Mouse (Mus musculus): ENCODE results near the gene Kti12. TPM values are rescaled to one million over a fixed set of nuclear protein-coding genes. Genes with fewer than 3 reads are reported as not detected.

Kti12 gene
- polyA plus RNA-seq (2015; fragmentation: Nextera tagmentation; extraction: Ambion mirVana), result 49.7 and 53.3 TPM in 2 replicates

DNA sequence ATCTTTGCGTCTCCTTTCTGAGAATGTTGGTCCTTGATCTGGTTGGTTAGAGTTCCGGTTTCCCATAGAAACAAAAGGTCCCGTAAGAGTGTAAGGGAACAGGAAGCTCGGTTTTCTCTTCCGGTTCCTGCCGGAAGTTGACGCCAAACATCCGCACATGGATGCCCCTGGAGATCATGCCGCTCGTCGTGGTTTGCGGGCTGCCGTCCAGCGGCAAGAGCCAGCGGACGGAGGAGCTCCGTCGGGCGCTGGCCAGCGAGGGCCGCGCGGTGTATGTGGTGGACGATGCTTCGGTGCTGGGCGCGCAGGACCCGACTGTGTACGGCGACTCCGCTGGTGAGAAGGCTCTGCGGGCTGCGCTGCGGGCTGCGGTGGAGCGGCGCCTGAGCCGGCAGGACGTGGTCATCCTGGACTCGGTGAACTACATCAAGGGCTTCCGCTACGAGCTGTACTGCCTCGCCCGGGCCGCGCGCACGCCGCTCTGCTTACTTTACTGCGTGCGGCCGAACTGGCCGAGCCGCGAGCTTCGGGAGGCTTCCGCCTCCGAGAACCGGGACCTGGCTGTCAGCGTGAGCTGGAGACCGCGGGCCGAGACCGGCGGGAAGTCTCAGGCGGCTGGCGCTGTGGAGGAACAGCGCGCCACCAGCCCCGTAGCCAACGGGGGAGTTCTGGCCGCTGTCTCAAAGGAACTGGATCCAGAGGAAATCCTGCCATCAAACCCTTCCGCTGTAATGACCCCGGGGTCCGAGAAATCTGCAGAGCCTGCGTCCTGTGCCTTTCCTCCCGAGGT lies at the start of gene Kti12:
TSS of gene Kti12 (plus strand) at position 71 of the 790 bp plus-strand sequence.
- Histone ChIP-seq H3K4me1 (peaks cover 18% of the 10 kb centered on the region), H3K4me2 (peak within 1 kb of the TSS; percentile 94), H3K9me3 (no peaks in the 10 kb centered on the region), H3K4me3 (peak within 1 kb of the TSS; percentile 95), H3K36me3 (peaks cover 12% of the 10 kb centered on the region), H3K27me3 (no peaks in the 10 kb centered on the region), H3K27ac (peak within 1 kb of the TSS; percentile 82), H3K9ac (peak within 1 kb of the TSS; percentile 91)
- under 1% methylated on average over 77 of the region's 77 CpGs for WGBS
- peak; percentile 68 for ATAC-seq (ENCODE audit: insufficient number of reproducible peaks, insufficient read depth, low FRiP score, low TSS enrichment, low read depth)

DNA sequence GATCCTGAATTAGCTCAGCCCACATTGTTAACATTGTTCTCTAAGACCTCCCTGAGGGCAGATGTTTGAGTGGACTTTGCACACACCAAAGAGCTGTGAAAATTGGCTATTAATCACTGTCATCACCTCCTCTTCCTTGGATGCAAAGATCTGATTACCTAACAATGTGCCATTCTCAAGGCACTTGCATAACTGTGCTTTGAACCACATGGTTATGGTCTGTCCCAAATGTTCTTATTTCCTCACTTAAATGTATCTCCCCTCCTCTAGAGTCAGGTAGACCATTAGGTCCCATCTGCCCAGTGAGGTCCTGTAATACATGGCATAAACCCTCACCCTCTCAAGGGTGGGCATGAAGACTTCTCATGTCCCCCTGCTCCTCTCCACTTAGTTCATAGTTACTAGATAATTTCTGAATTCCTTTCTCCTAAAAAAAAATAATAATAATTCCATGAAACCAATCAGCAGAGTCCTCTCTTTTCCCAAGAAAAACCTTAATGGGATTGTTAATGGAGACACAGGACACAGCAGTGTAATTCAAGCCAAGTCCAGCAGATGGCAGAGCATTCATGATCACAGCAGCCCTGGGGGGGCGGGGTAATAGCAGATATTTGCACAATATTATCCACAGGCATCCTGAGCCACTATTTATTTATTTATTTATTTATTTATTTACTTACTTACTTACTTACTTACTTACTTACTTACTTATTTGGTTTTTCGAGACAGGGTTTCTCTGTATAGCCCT lies 49.3 kb upstream of the Kti12 start:
- no peaks in the 10 kb centered on the region for H3K9me3 ChIP-seq
- H3K9ac ChIP-seq, result no peak overlapping the region
- H3K27ac ChIP-seq, result no peak overlapping the region
- WGBS, result 50% methylated on average over 2 of the region's 2 CpGs
- no peak for ATAC-seq (ENCODE audit: insufficient number of reproducible peaks, insufficient read depth, low FRiP score, low TSS enrichment, low read depth)
- no peaks in the 10 kb centered on the region for H3K4me1 ChIP-seq
- H3K4me3 ChIP-seq, result no peak overlapping the region
- no peaks in the 10 kb centered on the region for H3K27me3 ChIP-seq
- H3K4me2 ChIP-seq, result no peak overlapping the region
- H3K36me3 ChIP-seq, result no peaks in the 10 kb centered on the region

DNA sequence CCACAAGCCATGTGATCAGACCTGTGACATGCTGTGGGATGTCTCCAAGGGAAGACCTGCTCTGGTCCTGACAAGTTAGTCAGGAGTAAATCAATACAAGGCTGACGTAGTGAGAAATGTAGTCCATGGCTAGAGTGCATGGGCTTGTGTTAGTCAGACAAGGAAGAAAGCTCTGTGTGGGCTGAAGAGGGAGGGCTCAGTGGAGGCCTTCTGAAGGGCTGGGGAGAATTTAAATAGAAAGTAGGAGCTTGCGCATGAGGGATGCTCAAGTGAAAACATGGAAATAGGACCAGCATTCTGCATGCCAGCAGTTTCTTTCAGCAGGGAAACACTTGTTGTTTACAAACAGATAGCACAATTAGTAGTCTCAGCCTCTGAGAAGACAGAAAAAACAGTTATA lies 44.0 kb upstream of the Kti12 start:
- H3K4me1 ChIP-seq, result no peaks in the 10 kb centered on the region
- H3K4me2 ChIP-seq, result no peak overlapping the region
- H3K9me3 ChIP-seq, result no peaks in the 10 kb centered on the region
- ATAC-seq (ENCODE audit: insufficient number of reproducible peaks, insufficient read depth, low FRiP score, low TSS enrichment, low read depth), result no peak
- 81% methylated on average over 2 of the region's 2 CpGs for WGBS
- H3K27me3 ChIP-seq, result no peaks in the 10 kb centered on the region
- H3K9ac ChIP-seq, result no peak overlapping the region
- no peaks in the 10 kb centered on the region for H3K36me3 ChIP-seq
- no peak overlapping the region for H3K4me3 ChIP-seq
- no peak overlapping the region for H3K27ac ChIP-seq

DNA sequence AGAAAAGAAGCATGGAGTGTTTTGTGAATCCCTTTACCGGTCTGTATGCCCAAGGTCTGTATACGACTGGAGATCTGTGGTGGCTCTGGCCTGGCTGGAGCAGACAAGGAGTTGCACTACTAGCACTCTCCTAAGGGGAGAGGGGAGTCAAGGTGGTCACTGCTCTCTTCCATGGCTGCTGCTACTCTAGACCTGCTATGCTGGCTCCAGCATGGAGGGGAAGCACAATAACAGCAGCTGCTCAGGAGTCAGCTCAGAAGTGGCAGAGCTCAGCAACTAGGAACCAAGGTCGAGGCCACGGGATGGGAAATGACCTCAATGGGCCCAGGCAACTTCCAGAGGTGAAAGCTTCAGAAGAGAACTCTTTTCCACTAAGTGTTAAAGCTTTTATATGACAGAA lies 36.4 kb upstream of the Kti12 start:
- Histone ChIP-seq H3K4me2 (no peak overlapping the region), H3K27me3 (no peaks in the 10 kb centered on the region), H3K4me3 (no peak overlapping the region), H3K9me3 (no peaks in the 10 kb centered on the region), H3K9ac (no peak overlapping the region), H3K27ac (no peak overlapping the region), H3K4me1 (no peaks in the 10 kb centered on the region), H3K36me3 (peaks cover 11% of the 10 kb centered on the region)
- 68% methylated on average over 4 of the region's 4 CpGs for WGBS
- no peak for ATAC-seq (ENCODE audit: insufficient number of reproducible peaks, insufficient read depth, low FRiP score, low TSS enrichment, low read depth)

DNA sequence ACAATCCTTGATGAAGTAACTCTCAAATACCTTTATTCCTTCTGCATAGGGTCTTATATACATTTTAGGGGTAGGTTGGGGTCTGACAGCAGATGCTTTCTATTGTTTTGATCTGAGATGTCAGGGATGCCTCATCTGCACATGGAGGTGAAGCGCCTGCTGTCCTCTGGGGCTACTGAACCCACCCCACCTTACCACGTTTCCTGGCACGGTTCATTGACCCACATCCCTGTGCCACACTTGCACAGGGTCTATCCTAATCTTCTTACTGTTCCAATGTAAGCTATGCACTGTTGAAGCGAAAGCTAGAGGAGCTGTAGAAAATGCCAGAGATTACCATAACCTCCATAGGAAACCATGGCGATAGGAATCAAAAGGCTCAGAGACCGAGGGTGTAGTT lies 36.0 kb upstream of the Kti12 start:
- H3K27ac ChIP-seq, result no peak overlapping the region
- no peak overlapping the region for H3K4me2 ChIP-seq
- no peaks in the 10 kb centered on the region for H3K4me1 ChIP-seq
- H3K9me3 ChIP-seq, result no peaks in the 10 kb centered on the region
- peaks cover 11% of the 10 kb centered on the region for H3K36me3 ChIP-seq
- no peak for ATAC-seq (ENCODE audit: insufficient number of reproducible peaks, insufficient read depth, low FRiP score, low TSS enrichment, low read depth)
- H3K4me3 ChIP-seq, result no peak overlapping the region
- no peak overlapping the region for H3K9ac ChIP-seq
- 73% methylated on average over 6 of the region's 6 CpGs for WGBS
- no peaks in the 10 kb centered on the region for H3K27me3 ChIP-seq

DNA sequence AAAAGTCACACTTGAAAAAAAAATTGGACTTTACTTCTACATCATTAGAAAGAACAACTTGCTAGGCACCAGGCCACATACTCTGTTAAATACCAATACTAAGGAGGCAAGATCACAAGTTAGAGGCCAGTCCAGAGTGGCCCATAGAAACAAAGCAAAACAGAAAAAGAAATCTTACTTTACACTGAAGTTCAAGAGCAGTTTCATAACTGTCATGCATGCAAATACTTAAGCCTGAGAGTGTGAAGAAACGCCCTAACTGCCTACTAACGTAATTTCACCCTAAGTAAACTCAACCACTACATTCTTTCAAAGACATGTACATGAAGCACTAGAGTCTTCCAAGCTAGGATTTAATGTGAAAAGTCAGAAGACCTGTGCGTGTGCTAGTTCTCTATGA lies 21.9 kb upstream of the Kti12 start:
- H3K27ac ChIP-seq, result no peak overlapping the region
- H3K9me3 ChIP-seq, result no peaks in the 10 kb centered on the region
- WGBS, result 94% methylated on average over 3 of the region's 3 CpGs
- H3K9ac ChIP-seq, result no peak overlapping the region
- H3K4me3 ChIP-seq, result no peak overlapping the region
- no peaks in the 10 kb centered on the region for H3K27me3 ChIP-seq
- no peak overlapping the region for H3K4me2 ChIP-seq
- H3K36me3 ChIP-seq, result peaks cover 80% of the 10 kb centered on the region
- no peaks in the 10 kb centered on the region for H3K4me1 ChIP-seq
- ATAC-seq (ENCODE audit: insufficient number of reproducible peaks, insufficient read depth, low FRiP score, low TSS enrichment, low read depth), result no peak

DNA sequence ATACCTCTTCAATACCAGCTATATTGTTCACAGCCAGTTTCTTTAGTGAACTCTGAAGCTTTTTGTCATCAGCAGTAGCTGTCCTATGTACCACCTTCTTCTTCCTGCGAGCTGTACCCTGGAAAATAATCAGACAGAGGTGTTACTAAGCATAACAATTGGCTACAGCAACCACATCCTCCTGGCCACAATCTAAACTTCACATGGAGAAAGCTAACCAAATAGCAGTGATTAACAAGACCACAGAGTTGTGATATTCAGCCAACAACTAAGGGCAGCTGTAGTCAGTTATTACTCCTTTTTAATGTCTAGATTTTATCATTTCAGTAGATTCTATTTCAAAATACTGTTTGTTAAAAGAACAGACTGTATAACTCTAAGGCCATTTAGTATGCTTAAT lies 21.5 kb upstream of the Kti12 start:
- Histone ChIP-seq H3K36me3 (peaks cover 76% of the 10 kb centered on the region), H3K27me3 (no peaks in the 10 kb centered on the region), H3K4me1 (no peaks in the 10 kb centered on the region), H3K9ac (no peak overlapping the region), H3K9me3 (no peaks in the 10 kb centered on the region), H3K4me2 (no peak overlapping the region), H3K27ac (no peak overlapping the region), H3K4me3 (no peak overlapping the region)
- no peak for ATAC-seq (ENCODE audit: insufficient number of reproducible peaks, insufficient read depth, low FRiP score, low TSS enrichment, low read depth)
- 78% methylated on average over 1 of the region's 1 CpGs for whole genome bisulfite sequencing

DNA sequence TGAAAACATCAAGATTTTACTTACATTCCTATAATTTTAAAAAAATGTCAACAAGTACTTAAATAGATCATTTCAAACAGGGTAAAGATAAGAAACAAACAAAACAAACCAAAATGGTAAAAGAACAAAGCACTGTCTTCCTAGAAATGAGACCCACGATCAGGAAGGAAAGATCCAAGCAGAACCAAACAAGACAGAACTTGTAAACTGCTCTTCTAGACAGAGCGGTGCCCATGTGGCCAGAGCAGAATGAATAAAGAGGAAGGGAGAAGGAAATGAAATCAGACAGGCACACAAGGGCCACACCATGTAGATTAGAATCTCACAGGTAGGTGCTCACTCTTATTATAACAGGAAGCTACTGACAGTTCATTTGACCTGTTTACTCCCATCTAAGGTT lies 20.9 kb upstream of the Kti12 start:
- WGBS, result 73% methylated on average over 2 of the region's 2 CpGs
- Histone ChIP-seq H3K27me3 (no peaks in the 10 kb centered on the region), H3K27ac (no peak overlapping the region), H3K9me3 (no peaks in the 10 kb centered on the region), H3K9ac (no peak overlapping the region), H3K4me3 (no peak overlapping the region), H3K36me3 (peaks cover 72% of the 10 kb centered on the region), H3K4me2 (no peak overlapping the region), H3K4me1 (peaks cover 2% of the 10 kb centered on the region)
- ATAC-seq (ENCODE audit: insufficient number of reproducible peaks, insufficient read depth, low FRiP score, low TSS enrichment, low read depth), result no peak

DNA sequence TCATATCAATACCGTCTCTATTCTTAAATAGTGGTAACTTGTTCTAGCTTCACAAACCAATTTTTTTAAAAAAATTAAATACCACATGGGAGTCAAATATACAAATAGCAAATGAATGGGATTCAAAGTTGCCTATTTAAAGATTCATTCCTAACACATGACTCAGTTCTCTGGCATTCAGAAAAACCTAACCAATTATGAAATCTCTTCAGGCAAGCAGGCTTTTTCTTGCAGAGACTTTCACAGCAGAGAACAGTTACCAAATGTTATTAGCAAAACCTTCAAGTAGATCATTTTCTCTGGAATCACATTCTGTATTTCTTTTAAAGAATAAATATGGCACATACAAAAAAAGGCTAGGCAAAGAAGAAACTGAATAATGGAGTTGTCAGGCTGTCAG lies 16.9 kb upstream of the Kti12 start:
- ATAC-seq (ENCODE audit: insufficient number of reproducible peaks, insufficient read depth, low FRiP score, low TSS enrichment, low read depth), result no peak
- Histone ChIP-seq H3K27me3 (no peaks in the 10 kb centered on the region), H3K9me3 (no peaks in the 10 kb centered on the region), H3K27ac (no peak overlapping the region), H3K4me3 (no peak overlapping the region), H3K4me1 (peaks cover 12% of the 10 kb centered on the region), H3K9ac (no peak overlapping the region), H3K36me3 (peaks cover 37% of the 10 kb centered on the region), H3K4me2 (0 out of 2 replicates have a peak overlapping the region, but pooled peaks have one; percentile 76)
- WGBS, result 71% methylated on average over 1 of the region's 1 CpGs

DNA sequence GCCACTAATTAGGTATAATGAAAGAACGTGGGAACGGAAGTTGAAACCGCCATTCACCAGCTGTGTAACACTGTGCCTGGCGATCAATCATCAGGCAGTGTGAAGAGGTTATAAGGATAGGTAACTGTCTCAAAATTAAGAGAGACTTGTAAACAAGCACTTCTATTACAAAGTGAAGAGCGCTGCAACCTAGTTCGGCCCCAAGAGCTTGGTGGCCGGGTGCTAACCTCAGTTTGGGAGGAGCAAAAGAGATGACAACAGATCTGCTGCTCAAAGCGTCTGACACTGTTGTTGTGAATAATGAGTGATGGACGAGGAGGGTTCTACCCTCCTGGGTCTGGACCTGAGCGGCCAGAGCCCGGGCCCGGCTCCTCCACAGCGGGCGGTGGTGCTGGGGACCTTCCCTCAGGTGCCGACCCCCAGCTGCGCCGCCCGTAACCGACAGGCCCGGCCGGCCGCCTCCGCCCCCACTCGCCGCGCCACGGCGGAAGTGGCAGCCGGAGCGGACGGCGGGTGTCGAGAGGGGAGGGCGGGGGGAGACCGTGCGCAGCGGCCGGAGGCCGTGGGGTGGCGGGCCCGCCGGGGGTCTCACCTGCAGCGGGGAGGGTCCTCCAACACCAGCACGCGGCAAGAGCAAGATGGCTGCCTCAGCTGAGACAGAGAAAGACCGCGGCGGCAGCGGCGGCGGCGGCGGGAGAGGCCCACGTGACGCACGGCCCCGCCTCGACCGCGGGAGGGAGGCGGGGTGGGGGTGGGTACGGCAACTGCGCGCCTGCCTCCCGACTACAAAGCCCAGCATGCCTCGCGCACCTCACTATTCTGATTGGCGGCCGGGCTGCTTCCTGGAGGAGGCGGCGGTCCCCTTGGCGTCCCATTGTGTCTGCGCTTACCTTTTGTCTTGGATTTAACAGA lies 14.4 kb upstream of the Kti12 start, which contains the start of gene Btf3l4:
TSS of gene Btf3l4 (minus strand) at position 699 of the 912 bp plus-strand sequence.
- Histone ChIP-seq H3K4me3 (peak within 1 kb of the TSS; percentile 90), H3K4me2 (peak within 1 kb of the TSS; percentile 76), H3K27me3 (no peaks in the 10 kb centered on the region), H3K36me3 (peaks cover 19% of the 10 kb centered on the region), H3K27ac (peak within 1 kb of the TSS; percentile 100), H3K9me3 (no peaks in the 10 kb centered on the region), H3K9ac (peak within 1 kb of the TSS; percentile 98), H3K4me1 (peaks cover 30% of the 10 kb centered on the region)
- ATAC-seq (ENCODE audit: insufficient number of reproducible peaks, insufficient read depth, low FRiP score, low TSS enrichment, low read depth), result peak; percentile 95
- WGBS, result under 1% methylated on average over 67 of the region's 73 CpGs

DNA sequence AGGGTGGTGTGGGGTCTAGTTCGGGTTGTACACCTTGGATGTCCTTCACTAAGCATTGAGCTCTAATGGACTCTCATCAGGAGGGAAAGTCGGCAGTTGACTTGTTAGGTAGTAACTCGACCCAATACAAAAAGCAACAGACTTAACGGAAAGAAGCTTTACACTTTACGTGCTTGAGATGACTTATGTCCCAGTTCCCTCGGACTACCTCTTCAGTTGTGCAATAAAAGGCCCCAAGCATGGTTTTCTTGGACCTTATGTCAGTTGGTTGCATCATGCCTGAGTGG lies 13.8 kb upstream of the Kti12 start:
- H3K27me3 ChIP-seq, result no peaks in the 10 kb centered on the region
- peaks cover 13% of the 10 kb centered on the region for H3K36me3 ChIP-seq
- peak overlapping the region; percentile 76 for H3K4me2 ChIP-seq
- H3K27ac ChIP-seq, result peak overlapping the region; percentile 100
- H3K9ac ChIP-seq, result peak overlapping the region; percentile 98
- H3K4me1 ChIP-seq, result peaks cover 30% of the 10 kb centered on the region
- no peak for ATAC-seq (ENCODE audit: insufficient number of reproducible peaks, insufficient read depth, low FRiP score, low TSS enrichment, low read depth)
- H3K4me3 ChIP-seq, result peak overlapping the region; percentile 90
- H3K9me3 ChIP-seq, result no peaks in the 10 kb centered on the region
- WGBS, result 0% methylated on average over 6 of the region's 6 CpGs

All from embryonic facial prominence, embryonic 13.5 days (tissue).